Mouse (Mus musculus) c-Kit-positive CD71-positive TER-119-negative erythroid progenitor cells, embryonic 14.5 days (primary cell): ENCODE measurements around the gene Acsf3.

Source experiments
- DNase-seq: peaks from one replicate; pipeline ENCODE4 v3.0.0-alpha.2; 2013; ENCODE audit warnings: low read depth

The Acsf3 gene

DNA sequence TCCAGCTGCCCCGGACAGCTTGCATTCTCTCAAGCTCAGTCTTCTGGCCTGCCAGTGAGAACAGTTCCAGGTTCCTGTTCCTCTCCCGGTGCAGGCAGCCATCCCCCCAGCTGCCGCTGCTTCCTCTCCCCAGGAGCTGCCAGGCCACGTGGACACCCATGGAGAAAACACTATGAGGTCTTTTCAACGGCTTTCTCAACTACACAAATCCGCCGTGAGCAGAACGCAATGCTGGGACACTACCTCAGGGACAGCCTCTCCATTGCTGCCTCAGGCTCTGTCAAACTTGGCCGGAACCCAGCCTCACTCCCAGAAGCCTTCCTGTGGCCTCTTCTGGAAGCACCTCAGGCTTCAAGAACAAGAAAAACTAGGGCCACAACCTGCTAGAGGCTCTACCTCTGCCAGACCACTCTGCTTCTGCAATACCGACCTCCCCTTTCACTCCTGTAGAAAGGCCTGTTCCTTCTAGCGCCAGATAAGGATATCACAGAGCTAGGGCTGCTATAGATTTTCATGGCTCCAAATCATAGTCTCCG is 12.5 kb upstream of the Acsf3 start:
- DNase-seq = no peak

DNA sequence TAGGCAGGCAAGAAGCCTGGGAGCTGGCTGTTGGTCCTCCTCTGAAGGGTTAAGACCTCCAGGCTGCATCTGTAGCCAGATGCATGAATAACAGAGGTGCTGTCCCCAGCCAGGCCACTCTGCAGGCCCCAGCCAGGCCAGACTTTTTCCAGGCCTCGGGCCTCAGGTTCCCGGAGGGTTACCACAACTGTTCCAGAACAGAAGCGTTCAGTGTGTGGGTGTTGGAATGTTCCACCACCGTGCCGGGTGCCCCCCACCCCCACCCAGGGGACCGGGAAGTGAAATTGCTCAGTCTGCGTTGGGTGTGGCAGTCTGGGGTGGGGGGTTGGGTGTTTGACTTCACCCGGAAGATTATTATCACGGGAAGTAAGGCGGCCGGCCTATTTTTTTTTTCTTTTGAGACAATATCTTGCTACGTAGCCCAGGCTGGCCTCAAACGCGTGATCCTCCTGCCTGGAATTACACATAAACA is 12.0 kb upstream of the Acsf3 start:
- DNase-seq = no peak

GRCm38 (mm10) chr8:122764790-122765474 is 10.4 kb upstream of the Acsf3 start:
- no peak for DNase-seq

GRCm38 (mm10) chr8:122766189-122766588 is 9.1 kb upstream of the Acsf3 start:
- no peak for DNase-seq

DNA sequence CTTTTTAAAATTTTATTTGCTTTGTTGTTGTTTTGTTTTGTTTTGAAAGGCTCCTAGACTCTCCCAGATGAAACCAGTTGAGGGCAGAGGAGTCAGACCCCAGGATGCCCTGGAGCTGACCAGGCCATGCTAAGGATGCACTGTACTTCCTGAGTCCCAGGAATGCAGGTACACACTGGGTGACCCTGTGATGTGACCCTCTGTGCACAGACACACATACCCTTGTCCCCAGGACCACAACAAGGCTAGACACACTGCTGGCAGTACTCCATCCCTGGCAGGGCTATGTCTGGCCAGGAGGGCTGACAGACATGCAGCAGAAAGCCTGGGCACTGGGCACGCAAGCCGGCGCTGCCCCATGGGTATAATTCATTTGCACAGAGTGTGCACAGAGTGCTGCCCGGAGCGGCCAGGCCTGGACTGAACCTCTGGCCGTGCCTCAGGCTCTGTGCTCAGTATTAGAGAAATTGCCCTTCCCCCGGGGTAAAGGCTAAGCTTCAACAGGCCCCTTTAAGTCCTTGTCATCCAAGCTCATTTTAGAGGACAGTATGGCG is 8.6 kb upstream of the Acsf3 start:
- DNase-seq = no peak

GRCm38 (mm10) chr8:122767229-122767628 is 8.1 kb upstream of the Acsf3 start:
- no peak for DNase-seq

- no peak for DNase-seq
Measured at GRCm38 (mm10) chr8:122769251-122770058, 5.8 kb upstream of the Acsf3 start.

DNA sequence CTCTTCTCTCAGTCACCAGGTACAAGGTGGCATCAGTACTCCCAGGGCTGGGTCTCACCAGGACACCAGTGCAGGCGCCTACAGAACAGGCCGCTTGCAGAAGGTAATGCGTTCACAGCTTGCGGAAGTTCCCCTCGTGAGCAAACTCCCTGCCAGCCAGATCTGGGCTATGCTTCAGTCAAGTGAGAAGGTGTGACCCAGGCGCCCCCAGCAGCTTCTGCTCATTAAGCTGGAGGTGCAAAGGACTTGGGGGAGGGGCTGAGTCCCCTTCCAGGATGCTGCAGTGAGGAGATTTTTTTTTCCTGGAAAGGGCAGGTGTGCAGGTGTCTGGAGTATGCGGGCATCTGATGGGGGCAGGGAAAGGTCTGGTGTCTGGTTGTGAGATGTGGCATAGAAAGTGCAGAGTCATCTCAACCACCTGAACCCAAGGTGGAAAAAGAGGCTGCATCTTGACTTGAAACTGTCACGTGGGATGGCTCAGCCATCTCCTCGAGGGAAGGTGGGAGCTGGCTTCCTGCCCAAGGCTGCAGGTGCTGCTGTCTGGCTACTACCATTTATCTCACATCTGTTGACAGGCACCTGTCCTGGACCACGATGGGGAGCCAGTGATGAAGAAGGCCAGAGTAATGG is 2.7 kb upstream of the Acsf3 start:
- DNase-seq = no peak

DNA sequence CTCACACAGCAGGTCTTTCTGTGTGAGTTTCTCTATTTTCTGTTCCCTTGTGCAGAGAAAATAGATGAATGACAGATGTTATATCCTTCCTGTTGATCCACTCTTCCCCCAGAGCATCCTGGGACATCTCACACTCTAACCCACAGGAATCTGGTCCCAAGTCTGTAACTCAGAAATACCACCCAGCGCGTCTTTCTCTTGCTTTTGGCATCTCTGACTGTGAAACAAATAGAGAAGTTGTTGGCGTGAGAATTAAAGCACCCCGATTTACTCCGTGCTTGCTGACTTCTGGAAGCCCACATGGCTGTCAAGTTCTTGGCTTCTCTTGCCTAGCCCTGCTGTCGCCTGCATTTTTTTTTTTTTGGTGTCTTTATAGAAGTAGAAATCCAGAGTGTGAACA is 2.4 kb downstream of the Acsf3 start:
- DNase-seq = no peak

- DNase-seq = no peak
Measured at GRCm38 (mm10) chr8:122778703-122779239, 3.5 kb downstream of the Acsf3 start.

- no peak for DNase-seq
Measured at GRCm38 (mm10) chr8:122779255-122779654, 4.0 kb downstream of the Acsf3 start.

DNA sequence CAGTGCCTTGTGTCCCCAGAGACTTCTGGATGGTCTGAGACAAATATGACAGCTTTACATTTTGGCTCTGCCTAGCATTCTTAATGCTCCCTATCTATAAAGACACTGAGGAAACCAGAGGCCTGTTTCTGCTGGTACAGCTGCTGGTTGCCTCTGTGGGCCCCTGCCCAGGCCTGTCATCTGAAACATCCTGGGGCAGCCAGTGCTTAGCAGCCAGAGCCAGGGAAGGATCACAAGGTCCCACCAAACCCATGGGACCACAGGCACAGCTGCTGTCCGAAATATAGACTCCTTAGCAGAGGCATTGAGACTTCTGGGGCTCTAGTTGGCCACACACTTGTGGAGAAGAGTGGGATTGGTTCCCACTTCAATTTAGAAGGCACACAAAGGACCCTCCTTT is 9.5 kb downstream of the Acsf3 start:
- no peak for DNase-seq

GRCm38 (mm10) chr8:122789796-122790195 is 14.5 kb downstream of the Acsf3 start:
- no peak for DNase-seq

DNA sequence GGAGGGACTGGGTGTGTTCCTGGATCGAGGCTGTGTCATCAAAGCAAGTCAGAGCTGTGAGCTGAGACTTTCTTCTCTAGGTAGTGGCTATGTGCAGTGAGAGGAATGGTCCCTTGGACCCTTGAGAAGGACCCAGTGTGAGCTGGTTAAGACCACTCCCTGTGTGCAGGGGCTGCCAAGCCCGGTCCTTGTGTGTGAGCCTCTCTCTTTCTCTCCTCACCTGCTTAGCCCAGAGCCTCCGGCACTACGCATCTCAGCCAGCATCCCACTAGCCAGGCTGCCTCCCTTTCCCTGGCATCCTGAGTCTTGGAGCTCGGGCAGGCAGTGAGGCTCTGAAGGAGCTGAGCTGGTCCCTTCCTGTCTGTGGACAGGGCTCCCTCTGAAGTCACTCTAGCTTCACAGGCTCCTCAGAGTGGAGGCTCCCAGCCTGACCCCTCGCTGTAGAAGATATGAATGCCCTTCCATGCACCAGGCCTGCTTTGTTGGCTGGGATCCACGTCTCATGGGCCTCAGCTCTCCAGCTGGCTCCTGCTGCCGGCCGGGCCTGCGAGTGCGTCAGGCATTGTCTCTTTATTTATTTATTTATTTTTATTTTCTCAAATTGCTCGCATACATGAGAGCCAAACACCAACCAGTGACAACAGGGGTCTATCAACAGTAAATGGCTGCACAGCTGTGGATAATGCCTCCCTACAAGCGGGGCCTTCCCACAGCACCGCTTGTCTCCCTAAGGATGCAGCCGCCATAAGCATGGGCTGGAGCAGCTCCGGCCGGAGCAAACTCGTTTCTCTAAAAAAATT is 18.3 kb downstream of the Acsf3 start:
- no peak for DNase-seq

- no peak for DNase-seq
Measured at GRCm38 (mm10) chr8:122794175-122794454, 18.8 kb downstream of the Acsf3 start.

- no peak for DNase-seq
Measured at GRCm38 (mm10) chr8:122803906-122804761, 28.8 kb downstream of the Acsf3 start.

GRCm38 (mm10) chr8:122805349-122805748 is 30.1 kb downstream of the Acsf3 start:
- DNase-seq = no peak

- DNase-seq = no peak
Measured at GRCm38 (mm10) chr8:122806956-122807538, 31.8 kb downstream of the Acsf3 start.

DNA sequence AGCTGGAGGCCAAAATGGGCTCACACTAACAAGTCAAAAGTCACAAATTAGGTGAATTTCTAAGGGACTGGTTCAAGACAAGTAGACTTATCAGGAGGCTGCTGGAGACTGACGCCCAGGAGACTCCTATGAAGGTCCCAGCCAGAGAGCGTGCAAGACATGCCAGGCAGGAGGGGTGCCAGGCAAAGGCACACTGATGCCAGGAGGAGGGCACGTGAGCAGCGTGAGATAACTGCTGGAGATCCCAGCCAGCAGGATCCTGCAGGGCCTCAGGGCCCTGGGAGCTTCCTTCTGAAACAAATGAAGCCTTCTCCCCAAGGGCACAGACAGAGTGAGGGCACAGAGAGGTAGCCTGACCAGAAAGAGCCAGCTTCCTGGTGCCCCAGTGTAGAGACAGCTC is 32.6 kb downstream of the Acsf3 start:
- DNase-seq = no peak

DNA sequence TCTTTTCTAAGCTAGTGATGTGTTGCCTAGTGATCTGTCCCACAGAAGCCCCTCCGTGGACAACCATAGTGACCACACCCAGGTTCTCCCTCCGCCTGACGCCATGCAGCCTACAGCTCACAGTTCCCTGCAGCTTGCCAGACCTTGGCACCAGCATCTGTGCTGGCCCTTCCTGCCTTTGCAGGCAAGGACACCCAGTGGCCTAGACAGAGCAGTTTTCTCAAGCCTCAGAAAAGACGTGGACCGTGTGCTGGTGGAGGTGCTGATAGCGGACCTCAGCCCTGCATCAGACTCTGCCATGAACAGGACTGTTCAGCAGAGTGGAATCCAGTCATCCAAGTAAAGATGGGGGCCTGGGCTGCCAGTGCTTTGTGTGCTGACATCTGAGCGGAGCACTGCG is 35.1 kb downstream of the Acsf3 start:
- DNase-seq = no peak
